ENCODE assay signal across 26 mouse cellular contexts in genomic region chr17:55843067-55843466, GRCm38 (mm10). TPM values are rescaled to one million over a fixed set of nuclear protein-coding genes. Genes with fewer than 3 reads are reported as not detected.
DNase-seq lines count a peak whose midpoint lies in the region; ATAC-seq lines count a peak whose summit lies in the region.
"Had no signal": no experiment of that assay in that cellular context is flagged by ENCODE, and none has a peak within 500 bp of the region (broad histone marks: within the 10 kb centered on the region; RNA-seq: fewer than 3 reads in every experiment).

No protein-coding gene starts in this region.

- ATAC-seq in activated CD4-positive, CD25-positive, alpha-beta regulatory T cell, adult 4 months, result peak; percentile 54
- ATAC-seq in kidney, embryonic 15.5 days (replicated peaks; ENCODE audit: low FRiP score), result no peak
- ATAC-seq: forebrain, embryonic 14.5 days; forebrain, postnatal 0 days; hindbrain, postnatal 0 days; intestine, embryonic 15.5 days had no signal

- H3K4me3 ChIP-seq in kidney, embryonic 15.5 days (replicated peaks), result no peak overlapping the region
- H3K4me3 ChIP-seq: forebrain, embryonic 10.5 days; heart, adult 2 months; heart, embryonic 10.5 days; heart, embryonic 13.5 days; intestine, embryonic 15.5 days had no signal

- H3K36me3 ChIP-seq in kidney, embryonic 15.5 days, result no peaks in the 10 kb centered on the region
- H3K36me3 ChIP-seq: forebrain, embryonic 10.5 days; heart, embryonic 10.5 days; heart, embryonic 13.5 days; intestine, embryonic 15.5 days had no signal

- no peaks in the 10 kb centered on the region for H3K4me1 ChIP-seq in kidney, embryonic 15.5 days
- H3K4me1 ChIP-seq: forebrain, embryonic 10.5 days; heart, embryonic 10.5 days; heart, embryonic 13.5 days; intestine, embryonic 15.5 days had no signal

- H3K4me2 ChIP-seq in kidney, embryonic 15.5 days, result no peak overlapping the region
- H3K4me2 ChIP-seq: heart, embryonic 13.5 days; hindbrain, embryonic 14.5 days; intestine, embryonic 15.5 days had no signal

- 83% methylated on average over 4 of the region's 4 CpGs for WGBS in kidney, embryonic 15.5 days

- H3K27ac ChIP-seq in kidney, embryonic 15.5 days, result no peak overlapping the region
- H3K27ac ChIP-seq: forebrain, embryonic 10.5 days; heart, adult 2 months; heart, embryonic 10.5 days; heart, embryonic 13.5 days; hindbrain, embryonic 14.5 days; hindbrain, postnatal 0 days; intestine, embryonic 15.5 days had no signal

- DNase-seq in CD4-positive, CD25-positive, alpha-beta regulatory T cell, adult 2 months (ENCODE audit: low read depth, low spot score), result peak; percentile 12
- peak; percentile 15 for DNase-seq in naive thymus-derived CD4-positive, alpha-beta T cell, adult 2 months (ENCODE audit: low read depth)
- no peak for DNase-seq in gastrocnemius, postnatal 14 days
- no peak for DNase-seq in cerebellum, postnatal 14 days
- DNase-seq in right cerebral cortex, adult 2 months (ENCODE audit: low spot score in 2 of 2), result no peak
- DNase-seq: adrenal gland, postnatal 10 days; adrenal gland, postnatal 36 days; B cell, adult 2 months; cerebellum, adult 18-20 months; cerebellum, adult 9-10 months; cerebellum, postnatal 36 days; forebrain, postnatal 0 days; gastrocnemius, postnatal 36 days; heart, adult 2 months; heart, postnatal 14 days; heart, postnatal 4 days; kidney, adult 11 months had no signal

- H3K9me3 ChIP-seq in kidney, embryonic 15.5 days (replicated peaks), result no peaks in the 10 kb centered on the region
- H3K9me3 ChIP-seq: forebrain, embryonic 10.5 days; heart, embryonic 10.5 days; heart, embryonic 13.5 days; intestine, embryonic 15.5 days had no signal

- intact Hi-C loops in gastrocnemius, postnatal 14 days (cut with DNase I; ENCODE audit: low total_unique reads), result no loop called here

- H3K27me3 ChIP-seq in kidney, embryonic 15.5 days, result no peaks in the 10 kb centered on the region
- H3K27me3 ChIP-seq: heart, embryonic 13.5 days; intestine, embryonic 15.5 days had no signal

- H3K9ac ChIP-seq in kidney, embryonic 15.5 days, result no peak overlapping the region
- H3K9ac ChIP-seq: forebrain, postnatal 0 days; heart, embryonic 13.5 days; hindbrain, embryonic 14.5 days; intestine, embryonic 15.5 days had no signal

RNA-seq across cellular contexts. Expression of gene Zfp119a, which starts 35.7 kb away (rescaled TPM):
- polyA plus RNA-seq in activated CD4-positive, CD25-positive, alpha-beta regulatory T cell, adult 4 months (2017; shearing (Covaris generic)), result 10 to 100 TPM; 17.3 to 17.8 TPM
- 1 to 10 TPM; 3.3 to 4.0 TPM for total RNA-seq in gastrocnemius, postnatal 14 days (2021)
- polyA plus RNA-seq in kidney, embryonic 15.5 days (2015; fragmentation: Nextera tagmentation; extraction: Ambion mirVana), result 9.1 and 11.6 TPM in 2 replicates

RNA-seq across cellular contexts. Expression of gene Zfp959, which starts 48.8 kb away (rescaled TPM):
- 10 to 100 TPM; 28.5 to 36.9 TPM for polyA plus RNA-seq in activated CD4-positive, CD25-positive, alpha-beta regulatory T cell, adult 4 months (2017; shearing (Covaris generic))
- 1 to 10 TPM; 3.1 to 3.6 TPM for total RNA-seq in gastrocnemius, postnatal 14 days (2021)
- 16.0 and 16.8 TPM in 2 replicates for polyA plus RNA-seq in kidney, embryonic 15.5 days (2015; fragmentation: Nextera tagmentation; extraction: Ambion mirVana)

Comparison
In these comparisons a context has a peak if more than half of its experiments do, and no peak if none do; other contexts are left out.
1. DNase-seq: peak in CD4-positive, CD25-positive, alpha-beta regulatory T cell, adult 2 months (single experiment) and naive thymus-derived CD4-positive, alpha-beta T cell, adult 2 months (single experiment); none in gastrocnemius, postnatal 14 days (single experiment), cerebellum, postnatal 14 days (0 of 2) and right cerebral cortex, adult 2 months (0 of 2).